ENCODE assay signal across 8 mouse cellular contexts in the genomic region with DNA sequence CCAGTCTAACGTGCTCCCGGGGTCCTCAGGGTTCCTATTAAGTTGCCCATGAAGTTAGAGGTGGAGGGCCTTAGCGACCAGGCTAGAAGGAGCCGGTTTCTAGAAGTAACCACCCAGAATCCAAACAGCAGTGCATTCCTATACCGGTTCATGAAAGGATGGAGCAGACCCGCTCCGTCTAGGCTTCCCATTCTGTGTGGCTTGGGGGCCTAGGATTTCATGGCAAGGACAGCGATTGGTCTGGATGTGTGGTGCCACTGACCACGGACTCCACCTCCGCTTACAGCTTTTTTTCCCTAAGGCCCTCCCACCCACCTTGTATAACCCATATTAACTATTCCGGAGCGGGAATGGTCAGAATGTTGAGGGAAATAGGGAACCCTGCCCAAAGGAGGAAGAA. TPM values are rescaled to one million over a fixed set of nuclear protein-coding genes. Genes with fewer than 3 reads are reported as not detected.
DNase-seq lines count a peak whose midpoint lies in the region; ATAC-seq and TF ChIP-seq lines count a peak whose summit lies in the region.

No protein-coding gene starts in this region.

- peak overlapping the region; percentile 82 for H3K4me3 ChIP-seq in heart, embryonic 10.5 days
- peak overlapping the region; percentile 62 for H3K4me3 ChIP-seq in ES-Bruce4 (ENCODE audit: low read depth, low read length)
- peak overlapping the region; percentile 81 for H3K4me3 ChIP-seq in embryonic facial prominence, embryonic 11.5 days (ENCODE audit: low read depth, low read length)
- H3K4me3 ChIP-seq in intestine, postnatal 0 days (ENCODE audit: low read depth, low read length), result peak overlapping the region; percentile 92
- peak overlapping the region; percentile 61 for H3K4me3 ChIP-seq in stomach, embryonic 16.5 days (replicated peaks; ENCODE audit: low read length)

- no peaks in the 10 kb centered on the region for H3K9me3 ChIP-seq in heart, embryonic 10.5 days
- no peaks in the 10 kb centered on the region for H3K9me3 ChIP-seq in ES-Bruce4 (replicated peaks; ENCODE audit: control insufficient read depth, insufficient read depth, low read length, poor library complexity, severe bottlenecking)
- no peaks in the 10 kb centered on the region for H3K9me3 ChIP-seq in embryonic facial prominence, embryonic 11.5 days (replicated peaks; ENCODE audit: control insufficient read depth, low read length)
- no peaks in the 10 kb centered on the region for H3K9me3 ChIP-seq in intestine, postnatal 0 days (ENCODE audit: control insufficient read depth)
- no peaks in the 10 kb centered on the region for H3K9me3 ChIP-seq in stomach, embryonic 16.5 days (replicated peaks; ENCODE audit: control insufficient read depth, low read length)

- intact Hi-C loops in heart, postnatal 36 days (cut with DNase I), result loop anchor here (2.0 to 5.0 kb wide), 3 partner anchors 19 to 142 kb away; partner anchors contain the start of genes Fads2 and Fads3

- no peak for TF ChIP-seq EP300 in ES-Bruce4 (IDR thresholded peaks at IDR 0.05; ENCODE audit: insufficient read depth, low read depth, low read length)

- no peak for DNase-seq in heart, embryonic 10.5 days (ENCODE audit: low spot score)
- no peak for DNase-seq in heart, postnatal 36 days
- DNase-seq in embryonic facial prominence, embryonic 11.5 days (ENCODE audit: low spot score), result peak; percentile 60
- DNase-seq in lung, postnatal 10 days, result peak; percentile 61
- no peak for DNase-seq in thymus, postnatal 0 days (ENCODE audit: low spot score)

- TF ChIP-seq POLR2A in ES-Bruce4 (IDR thresholded peaks at IDR 0.05; ENCODE audit: insufficient read depth, low read length), result no peak

- TF ChIP-seq CTCF in ES-Bruce4 (IDR thresholded peaks at IDR 0.05; ENCODE audit: low read depth, low read length), result no peak
- TF ChIP-seq CTCF in intestine, postnatal 0 days (IDR thresholded peaks at IDR 0.05; ENCODE audit: low read depth), result no peak

- H3K27me3 ChIP-seq in heart, embryonic 10.5 days (ENCODE audit: insufficient read depth, poor library complexity, severe bottlenecking), result no peaks in the 10 kb centered on the region
- no peaks in the 10 kb centered on the region for H3K27me3 ChIP-seq in ES-Bruce4 (ENCODE audit: control insufficient read depth, insufficient read depth, low read length, poor library complexity, severe bottlenecking)
- H3K27me3 ChIP-seq in embryonic facial prominence, embryonic 11.5 days (ENCODE audit: control insufficient read depth, insufficient read depth, low read length), result no peaks in the 10 kb centered on the region
- H3K27me3 ChIP-seq in intestine, postnatal 0 days (replicated peaks; ENCODE audit: control insufficient read depth, insufficient read depth, low read length), result no peaks in the 10 kb centered on the region
- H3K27me3 ChIP-seq in stomach, embryonic 16.5 days (ENCODE audit: control insufficient read depth, insufficient read depth, low read length), result no peaks in the 10 kb centered on the region

- peak overlapping the region; percentile 49 for H3K4me2 ChIP-seq in embryonic facial prominence, embryonic 11.5 days (ENCODE audit: low read depth, low read length)
- H3K4me2 ChIP-seq in intestine, postnatal 0 days (replicated peaks; ENCODE audit: low read depth), result peak overlapping the region; percentile 82
- peak overlapping the region; percentile 76 for H3K4me2 ChIP-seq in stomach, embryonic 16.5 days (ENCODE audit: low read depth, low read length)

- WGBS in heart, embryonic 10.5 days, result 33% methylated on average over 12 of the region's 12 CpGs
- WGBS in embryonic facial prominence, embryonic 11.5 days, result 13% methylated on average over 12 of the region's 12 CpGs
- WGBS in intestine, postnatal 0 days, result 3% methylated on average over 12 of the region's 12 CpGs
- 5% methylated on average over 12 of the region's 12 CpGs for WGBS in stomach, embryonic 16.5 days

- H3K4me1 ChIP-seq in heart, embryonic 10.5 days, result peaks cover 24% of the 10 kb centered on the region
- H3K4me1 ChIP-seq in ES-Bruce4 (ENCODE audit: control insufficient read depth, insufficient read depth, low read length), result no peaks in the 10 kb centered on the region
- peaks cover 2% of the 10 kb centered on the region for H3K4me1 ChIP-seq in embryonic facial prominence, embryonic 11.5 days (ENCODE audit: control insufficient read depth, insufficient read depth, low read length)
- H3K4me1 ChIP-seq in intestine, postnatal 0 days (replicated peaks; ENCODE audit: control insufficient read depth, insufficient read depth, low read length), result no peaks in the 10 kb centered on the region; the same call in 1 of the 2 replicates
- H3K4me1 ChIP-seq in stomach, embryonic 16.5 days (ENCODE audit: control insufficient read depth, insufficient read depth, low read length), result peaks cover 20% of the 10 kb centered on the region; the same call in 1 of the 2 replicates

- peak overlapping the region; percentile 73 for H3K9ac ChIP-seq in ES-Bruce4 (ENCODE audit: low read depth, poor library complexity, severe bottlenecking)
- H3K9ac ChIP-seq in embryonic facial prominence, embryonic 11.5 days (replicated peaks; ENCODE audit: low read length), result peak overlapping the region; percentile 98
- peak overlapping the region; percentile 70; the same call in 1 of the 2 replicates for H3K9ac ChIP-seq in intestine, postnatal 0 days (ENCODE audit: low read depth, low read length)
- H3K9ac ChIP-seq in stomach, embryonic 16.5 days (ENCODE audit: low read length), result peak overlapping the region; percentile 78

- peak; percentile 18 for ATAC-seq in embryonic facial prominence, embryonic 11.5 days (replicated peaks; ENCODE audit: insufficient number of reproducible peaks, low FRiP score, low TSS enrichment, low read depth)
- no peak for ATAC-seq in intestine, postnatal 0 days
- peak; percentile 35; the same call in 1 of the 2 replicates for ATAC-seq in stomach, embryonic 16.5 days (ENCODE audit: insufficient read depth, low FRiP score)

- peaks cover 47% of the 10 kb centered on the region for H3K36me3 ChIP-seq in heart, embryonic 10.5 days
- peaks cover 5% of the 10 kb centered on the region; the same call in 1 of the 2 replicates for H3K36me3 ChIP-seq in ES-Bruce4 (ENCODE audit: control insufficient read depth, insufficient read depth, low read length, poor library complexity, severe bottlenecking)
- H3K36me3 ChIP-seq in embryonic facial prominence, embryonic 11.5 days (replicated peaks; ENCODE audit: control insufficient read depth, insufficient read depth, low read depth, low read length), result peaks cover 19% of the 10 kb centered on the region
- peaks cover 26% of the 10 kb centered on the region; the same call in 1 of the 2 replicates for H3K36me3 ChIP-seq in intestine, postnatal 0 days (ENCODE audit: control insufficient read depth, insufficient read depth)
- H3K36me3 ChIP-seq in stomach, embryonic 16.5 days (ENCODE audit: control insufficient read depth, insufficient read depth, low read length), result peaks cover 17% of the 10 kb centered on the region

- peak overlapping the region; percentile 95 for H3K27ac ChIP-seq in heart, embryonic 10.5 days
- no peak overlapping the region for H3K27ac ChIP-seq in ES-Bruce4 (ENCODE audit: insufficient read depth, low read length)
- H3K27ac ChIP-seq in embryonic facial prominence, embryonic 11.5 days (replicated peaks; ENCODE audit: low read depth, low read length), result no peak overlapping the region
- H3K27ac ChIP-seq in intestine, postnatal 0 days (ENCODE audit: low read depth, low read length), result peak overlapping the region; percentile 73; the same call in 1 of the 2 replicates
- H3K27ac ChIP-seq in stomach, embryonic 16.5 days (ENCODE audit: low read length), result peak overlapping the region; percentile 81

RNA-seq across cellular contexts. Expression of gene Fads1, which starts 1.4 kb away (rescaled TPM):
- polyA plus RNA-seq in heart, embryonic 10.5 days (2016; fragmentation: Nextera tagmentation; extraction: Ambion mirVana), result 76.6 and 89.6 TPM in 2 replicates
- 10 to 100 TPM; 23.7 to 24.0 TPM for total RNA-seq in heart, postnatal 36 days (2021)
- polyA plus RNA-seq in ES-Bruce4 (2011; ENCODE audit: insufficient read depth, insufficient read length, low read depth, missing spikeins), result 52.9 and 56.8 TPM in 2 replicates
- 125 and 130 TPM in 2 replicates for polyA plus RNA-seq in embryonic facial prominence, embryonic 11.5 days (2014; fragmentation: Nextera tagmentation; extraction: Ambion mirVana)
- polyA plus RNA-seq in intestine, postnatal 0 days (2015; fragmentation: Nextera tagmentation; extraction: Ambion mirVana), result 26.9 and 29.8 TPM in 2 replicates
- 107 and 117 TPM in 2 replicates for polyA plus RNA-seq in stomach, embryonic 16.5 days (2015; fragmentation: Nextera tagmentation; extraction: Ambion mirVana)
- 29.0 and 29.2 TPM in 2 replicates for polyA plus RNA-seq in thymus, postnatal 0 days (2015; fragmentation: Nextera tagmentation; extraction: Ambion mirVana)

RNA-seq across cellular contexts. Expression of gene Tmem258, which starts 19.7 kb away (rescaled TPM):
- polyA plus RNA-seq in heart, embryonic 10.5 days (2016; fragmentation: Nextera tagmentation; extraction: Ambion mirVana), result 384 and 400 TPM in 2 replicates
- total RNA-seq in heart, postnatal 36 days (2021), result 100 to 1,000 TPM; 173 to 180 TPM
- 290 and 300 TPM in 2 replicates for polyA plus RNA-seq in ES-Bruce4 (2011; ENCODE audit: insufficient read depth, insufficient read length, low read depth, missing spikeins)
- polyA plus RNA-seq in embryonic facial prominence, embryonic 11.5 days (2014; fragmentation: Nextera tagmentation; extraction: Ambion mirVana), result 344 and 377 TPM in 2 replicates
- polyA plus RNA-seq in intestine, postnatal 0 days (2015; fragmentation: Nextera tagmentation; extraction: Ambion mirVana), result 339 and 369 TPM in 2 replicates
- polyA plus RNA-seq in stomach, embryonic 16.5 days (2015; fragmentation: Nextera tagmentation; extraction: Ambion mirVana), result 400 and 452 TPM in 2 replicates
- polyA plus RNA-seq in thymus, postnatal 0 days (2015; fragmentation: Nextera tagmentation; extraction: Ambion mirVana), result 563 and 614 TPM in 2 replicates

RNA-seq across cellular contexts. Expression of gene Fen1, which starts 19.9 kb away (rescaled TPM):
- polyA plus RNA-seq in heart, embryonic 10.5 days (2016; fragmentation: Nextera tagmentation; extraction: Ambion mirVana), result 96.5 and 128 TPM in 2 replicates
- total RNA-seq in heart, postnatal 36 days (2021), result 1 to 10 TPM; 4.7 TPM
- polyA plus RNA-seq in ES-Bruce4 (2011; ENCODE audit: insufficient read depth, insufficient read length, low read depth, missing spikeins), result 36.1 and 40.5 TPM in 2 replicates
- polyA plus RNA-seq in embryonic facial prominence, embryonic 11.5 days (2014; fragmentation: Nextera tagmentation; extraction: Ambion mirVana), result 130 and 134 TPM in 2 replicates
- 30.4 and 33.0 TPM in 2 replicates for polyA plus RNA-seq in intestine, postnatal 0 days (2015; fragmentation: Nextera tagmentation; extraction: Ambion mirVana)
- polyA plus RNA-seq in stomach, embryonic 16.5 days (2015; fragmentation: Nextera tagmentation; extraction: Ambion mirVana), result 72.3 and 83.6 TPM in 2 replicates
- 127 and 136 TPM in 2 replicates for polyA plus RNA-seq in thymus, postnatal 0 days (2015; fragmentation: Nextera tagmentation; extraction: Ambion mirVana)

RNA-seq across cellular contexts. Expression of gene Myrf, which starts 56.5 kb away (rescaled TPM):
- 17.4 and 30.6 TPM in 2 replicates for polyA plus RNA-seq in heart, embryonic 10.5 days (2016; fragmentation: Nextera tagmentation; extraction: Ambion mirVana)
- 1 to 10 TPM; 5.9 to 7.3 TPM for total RNA-seq in heart, postnatal 36 days (2021)
- polyA plus RNA-seq in ES-Bruce4 (2011; ENCODE audit: insufficient read depth, insufficient read length, low read depth, missing spikeins), result 15.0 and 15.9 TPM in 2 replicates
- polyA plus RNA-seq in embryonic facial prominence, embryonic 11.5 days (2014; fragmentation: Nextera tagmentation; extraction: Ambion mirVana), result 2.4 and 2.6 TPM in 2 replicates
- 4.1 and 4.5 TPM in 2 replicates for polyA plus RNA-seq in intestine, postnatal 0 days (2015; fragmentation: Nextera tagmentation; extraction: Ambion mirVana)
- 16.6 and 17.6 TPM in 2 replicates for polyA plus RNA-seq in stomach, embryonic 16.5 days (2015; fragmentation: Nextera tagmentation; extraction: Ambion mirVana)
- 0.03 and 0.12 TPM in 2 replicates for polyA plus RNA-seq in thymus, postnatal 0 days (2015; fragmentation: Nextera tagmentation; extraction: Ambion mirVana)

Comparison
In these comparisons a context has a peak if more than half of its experiments do, and no peak if none do; other contexts are left out.
1. DNase-seq: peak in embryonic facial prominence, embryonic 11.5 days (single experiment) and lung, postnatal 10 days (single experiment); none in heart, embryonic 10.5 days (single experiment), heart, postnatal 36 days (0 of 2) and thymus, postnatal 0 days (single experiment).
2. H3K27ac ChIP-seq: peak in heart, embryonic 10.5 days (single experiment), intestine, postnatal 0 days (single experiment) and stomach, embryonic 16.5 days (single experiment); none in ES-Bruce4 (single experiment) and embryonic facial prominence, embryonic 11.5 days (single experiment).
3. Peak in every context shown above with its lines, with median percentiles within 50 percentile points of each other: H3K4me3 ChIP-seq, H3K9ac ChIP-seq and H3K4me2 ChIP-seq.